Mouse (Mus musculus): ENCODE results near the gene Stk32b.

Gene Stk32b

GRCm38 (mm10) chr5:37657741-37658140 lies 59.2 kb downstream of the Stk32b start:
- DNase-seq = no peak

GRCm38 (mm10) chr5:37655208-37655607 lies 61.8 kb downstream of the Stk32b start:
- DNase-seq = no peak

- no peak for DNase-seq
Measured at GRCm38 (mm10) chr5:37650681-37651211, 66.2 kb downstream of the Stk32b start.

GRCm38 (mm10) chr5:37650089-37650601 lies 66.8 kb downstream of the Stk32b start:
- no peak for DNase-seq

GRCm38 (mm10) chr5:37644082-37644481 lies 72.9 kb downstream of the Stk32b start:
- DNase-seq = no peak

- DNase-seq = no peak
Measured at GRCm38 (mm10) chr5:37642486-37642885, 74.5 kb downstream of the Stk32b start.

- DNase-seq = no peak
Measured at GRCm38 (mm10) chr5:37634791-37635190, 82.2 kb downstream of the Stk32b start.

- no peak for DNase-seq
Measured at GRCm38 (mm10) chr5:37627437-37628163, 89.4 kb downstream of the Stk32b start.

- no peak for DNase-seq
Measured at GRCm38 (mm10) chr5:37611874-37612273, 105.1 kb downstream of the Stk32b start.

GRCm38 (mm10) chr5:37599566-37599965 lies 117.4 kb downstream of the Stk32b start:
- no peak for DNase-seq

GRCm38 (mm10) chr5:37598271-37598670 lies 118.7 kb downstream of the Stk32b start:
- DNase-seq = no peak

GRCm38 (mm10) chr5:37592411-37592810 lies 124.6 kb downstream of the Stk32b start:
- no peak for DNase-seq

GRCm38 (mm10) chr5:37587861-37588260 lies 129.1 kb downstream of the Stk32b start:
- DNase-seq = no peak

- no peak for DNase-seq
Measured at GRCm38 (mm10) chr5:37586071-37586470, 130.9 kb downstream of the Stk32b start.

- DNase-seq = no peak
Measured at GRCm38 (mm10) chr5:37575427-37575826, 141.5 kb downstream of the Stk32b start.

- DNase-seq = no peak
Measured at GRCm38 (mm10) chr5:37557274-37557815, 159.6 kb downstream of the Stk32b start.

GRCm38 (mm10) chr5:37554231-37554630 lies 162.7 kb downstream of the Stk32b start:
- no peak for DNase-seq

GRCm38 (mm10) chr5:37551649-37552048 lies 165.3 kb downstream of the Stk32b start:
- DNase-seq = no peak

GRCm38 (mm10) chr5:37535726-37536293 lies 181.2 kb downstream of the Stk32b start:
- DNase-seq = no peak

GRCm38 (mm10) chr5:37535227-37535626 lies 181.7 kb downstream of the Stk32b start:
- no peak for DNase-seq

GRCm38 (mm10) chr5:37525363-37525762 lies 191.6 kb downstream of the Stk32b start:
- no peak for DNase-seq

GRCm38 (mm10) chr5:37520441-37520840 lies 196.5 kb downstream of the Stk32b start:
- no peak for DNase-seq

- DNase-seq = no peak
Measured at GRCm38 (mm10) chr5:37512479-37512878, 204.5 kb downstream of the Stk32b start.
